Mouse (Mus musculus): Measurements from ENCODE around the gene Fam71e1.

GRCm38 (mm10) chr7:44495086-44495485 is 1.3 kb upstream of the Fam71e1 start:
- TF ChIP-seq CTCF (conservative IDR thresholded peaks at IDR 0.05; ENCODE audit: insufficient read depth, insufficient read length, low read depth, low read length) (no peak), POLR2A (IDR thresholded peaks at IDR 0.05; ENCODE audit: low read depth, low read length) (no peak)

Data from kidney, adult 2 months (tissue).